Mouse (Mus musculus) gastrocnemius, adult 18-20 months (tissue): ENCODE data around the gene Ppp1r37. TPM values are rescaled to one million over a fixed set of nuclear protein-coding genes. Genes with fewer than 3 reads are reported as not detected.
"Not testable (repeated sequence)": the region's sequence is repeated elsewhere in the genome, so short reads cannot be mapped to it uniquely, and the experiment has no call there.

Experiments
- DNase-seq: peaks from one replicate; pipeline ENCODE4 v3.0.0; 2021; ENCODE audit warnings: low spot score
- total RNA-seq, 2 experiments: library from RNA; stranded (reverse); gene quantifications; 2 replicates each; pipeline ENCODE4 v1.2.3; 2021

The Ppp1r37 gene
- total RNA-seq, 2 experiments from 2014 or later = 43.4 to 47.5 TPM

- DNase-seq = no peak
These were observed 21.2 kb downstream of the Ppp1r37 start for GRCm38 (mm10) chr7:19541681-19542154.

- peak; percentile 44 for DNase-seq
These were observed 21.9 kb downstream of the Ppp1r37 start for GRCm38 (mm10) chr7:19540771-19541566.

- no peak for DNase-seq
These were observed 28.2 kb downstream of the Ppp1r37 start for GRCm38 (mm10) chr7:19534676-19535075.

GRCm38 (mm10) chr7:19532240-19532639 is 30.6 kb downstream of the Ppp1r37 start:
- no peak for DNase-seq

- no peak for DNase-seq
These were observed 31.8 kb downstream of the Ppp1r37 start for GRCm38 (mm10) chr7:19531077-19531476.

- no peak for DNase-seq
These were observed 37.8 kb downstream of the Ppp1r37 start for GRCm38 (mm10) chr7:19525105-19525481.

GRCm38 (mm10) chr7:19524420-19525104 is 38.3 kb downstream of the Ppp1r37 start:
- DNase-seq = no peak

- peak; percentile 39 for DNase-seq
These were observed 39.0 kb downstream of the Ppp1r37 start for GRCm38 (mm10) chr7:19523757-19524419.

- DNase-seq = no peak
These were observed 39.7 kb downstream of the Ppp1r37 start for GRCm38 (mm10) chr7:19523017-19523756.

- no peak for DNase-seq
These were observed 42.8 kb downstream of the Ppp1r37 start for GRCm38 (mm10) chr7:19520032-19520431.

GRCm38 (mm10) chr7:19517652-19518365 is 45.1 kb downstream of the Ppp1r37 start, which contains the start of gene Nkpd1:
Gene Nkpd1, plus strand, starts transcription at chr7:19517838.
- DNase-seq = no peak

GRCm38 (mm10) chr7:19512353-19512752 is 50.5 kb downstream of the Ppp1r37 start:
- DNase-seq = no peak

- not testable (repeated sequence) for DNase-seq
These were observed 50.9 kb downstream of the Ppp1r37 start for GRCm38 (mm10) chr7:19511934-19512333.

- no peak for DNase-seq
These were observed 53.1 kb downstream of the Ppp1r37 start for GRCm38 (mm10) chr7:19509786-19510185.

GRCm38 (mm10) chr7:19508924-19509568 is 53.8 kb downstream of the Ppp1r37 start:
- DNase-seq = no peak

- DNase-seq = peak; percentile 93
These were observed 54.5 kb downstream of the Ppp1r37 start, which contains the start of the genes Bloc1s3 and Trappc6a for GRCm38 (mm10) chr7:19508150-19508923. Gene Bloc1s3, minus strand, starts transcription at chr7:19508367. Gene Trappc6a, plus strand, starts transcription at chr7:19508395.

GRCm38 (mm10) chr7:19507612-19507981 is 55.3 kb downstream of the Ppp1r37 start:
- DNase-seq = no peak

GRCm38 (mm10) chr7:19506969-19507611 is 55.8 kb downstream of the Ppp1r37 start:
- DNase-seq = no peak

GRCm38 (mm10) chr7:19506326-19506725 is 56.5 kb downstream of the Ppp1r37 start:
- DNase-seq = no peak
